Mouse (Mus musculus) lung, postnatal 14 days (tissue): Measurements from ENCODE around the gene Schip1.

Experiments
- DNase-seq: peaks from one replicate; pipeline ENCODE4 v3.0.0; 2021

The Schip1 gene

GRCm38 (mm10) chr3:68516393-68517081, 451.9 kb downstream of the Schip1 start:
- no peak for DNase-seq

- no peak for DNase-seq
Observed at GRCm38 (mm10) chr3:68517236-68517635, 452.6 kb downstream of the Schip1 start.

- no peak for DNase-seq
Observed at GRCm38 (mm10) chr3:68518041-68518440, 453.4 kb downstream of the Schip1 start.

GRCm38 (mm10) chr3:68518586-68518985, 454.0 kb downstream of the Schip1 start:
- no peak for DNase-seq

- DNase-seq = no peak
Observed at GRCm38 (mm10) chr3:68525361-68525878, 460.8 kb downstream of the Schip1 start.

- no peak for DNase-seq
Observed at GRCm38 (mm10) chr3:68526416-68526815, 461.8 kb downstream of the Schip1 start.

GRCm38 (mm10) chr3:68527182-68527581, 462.6 kb downstream of the Schip1 start:
- DNase-seq = no peak

- DNase-seq = no peak
Observed at GRCm38 (mm10) chr3:68531908-68532307, 467.3 kb downstream of the Schip1 start.

- DNase-seq = no peak
Observed at GRCm38 (mm10) chr3:68534571-68535051, 470.0 kb downstream of the Schip1 start.

GRCm38 (mm10) chr3:68535160-68535728, 470.6 kb downstream of the Schip1 start:
- no peak for DNase-seq

GRCm38 (mm10) chr3:68536071-68536470, 471.5 kb downstream of the Schip1 start:
- no peak for DNase-seq

GRCm38 (mm10) chr3:68541688-68542087, 477.1 kb downstream of the Schip1 start:
- DNase-seq = no peak

- peak; percentile 65 for DNase-seq
Observed at GRCm38 (mm10) chr3:68542944-68543501, 478.4 kb downstream of the Schip1 start.

GRCm38 (mm10) chr3:68544811-68545210, 480.2 kb downstream of the Schip1 start:
- no peak for DNase-seq

- no peak for DNase-seq
Observed at GRCm38 (mm10) chr3:68545898-68546297, 481.3 kb downstream of the Schip1 start.

- peak; percentile 22 for DNase-seq
Observed at GRCm38 (mm10) chr3:68555087-68555662, 490.6 kb downstream of the Schip1 start.

- peak; percentile 31 for DNase-seq
Observed at GRCm38 (mm10) chr3:68556891-68557290, 492.3 kb downstream of the Schip1 start.

GRCm38 (mm10) chr3:68558744-68559143, 494.1 kb downstream of the Schip1 start:
- no peak for DNase-seq

GRCm38 (mm10) chr3:68560057-68560456, 495.5 kb downstream of the Schip1 start:
- no peak for DNase-seq

GRCm38 (mm10) chr3:68562838-68563237, 498.2 kb downstream of the Schip1 start:
- DNase-seq = no peak

GRCm38 (mm10) chr3:68563922-68564321, 499.3 kb downstream of the Schip1 start:
- DNase-seq = peak; percentile 46

- no peak for DNase-seq
Observed at GRCm38 (mm10) chr3:68564978-68565674, 500.5 kb downstream of the Schip1 start.

GRCm38 (mm10) chr3:68565675-68566055, 501.1 kb downstream of the Schip1 start:
- DNase-seq = no peak
